Mouse (Mus musculus) bone marrow macrophage, adult 2 months (primary cell): ENCODE data around the gene Abhd16b. TPM values are rescaled to one million over a fixed set of nuclear protein-coding genes. Genes with fewer than 3 reads are reported as not detected.

ENCODE experiments used
- H3K27ac ChIP-seq: 2 replicates; pipeline ENCODE4 v1.5.1; 2012; ENCODE audit warnings: low read depth, low read length; ENCODE audit not compliant: insufficient read depth
- H3K4me1 ChIP-seq: 2 replicates; pipeline ENCODE4 v1.6.1; 2012; ENCODE audit warnings: low read length; ENCODE audit not compliant: control insufficient read depth, insufficient read depth
- H3K4me3 ChIP-seq: 2 replicates; pipeline ENCODE4 v1.5.1; 2012; ENCODE audit warnings: mild to moderate bottlenecking, low read length, moderate library complexity; ENCODE audit not compliant: insufficient read depth
- CTCF ChIP-seq: IDR thresholded peaks from 2 replicates; pipeline ENCODE4 v1.5.1; 2012; ENCODE audit warnings: low read depth, mild to moderate bottlenecking, low read length, moderate library complexity
- POLR2A ChIP-seq: IDR thresholded peaks from 2 replicates; pipeline ENCODE4 v1.6.1; 2012; ENCODE audit warnings: mild to moderate bottlenecking, low read depth, low read length, borderline replicate concordance
- polyA plus RNA-seq: library from polyadenylated mRNA; stranded (reverse); fragments of >200 nt; gene quantifications from 2 replicates; pipeline ENCODE4 v1.2.4, GENCODE M21; 2012; ENCODE audit not compliant: missing spikeins, insufficient read depth, insufficient read length

The Abhd16b gene
- not detected in 2 replicates for polyA plus RNA-seq

DNA sequence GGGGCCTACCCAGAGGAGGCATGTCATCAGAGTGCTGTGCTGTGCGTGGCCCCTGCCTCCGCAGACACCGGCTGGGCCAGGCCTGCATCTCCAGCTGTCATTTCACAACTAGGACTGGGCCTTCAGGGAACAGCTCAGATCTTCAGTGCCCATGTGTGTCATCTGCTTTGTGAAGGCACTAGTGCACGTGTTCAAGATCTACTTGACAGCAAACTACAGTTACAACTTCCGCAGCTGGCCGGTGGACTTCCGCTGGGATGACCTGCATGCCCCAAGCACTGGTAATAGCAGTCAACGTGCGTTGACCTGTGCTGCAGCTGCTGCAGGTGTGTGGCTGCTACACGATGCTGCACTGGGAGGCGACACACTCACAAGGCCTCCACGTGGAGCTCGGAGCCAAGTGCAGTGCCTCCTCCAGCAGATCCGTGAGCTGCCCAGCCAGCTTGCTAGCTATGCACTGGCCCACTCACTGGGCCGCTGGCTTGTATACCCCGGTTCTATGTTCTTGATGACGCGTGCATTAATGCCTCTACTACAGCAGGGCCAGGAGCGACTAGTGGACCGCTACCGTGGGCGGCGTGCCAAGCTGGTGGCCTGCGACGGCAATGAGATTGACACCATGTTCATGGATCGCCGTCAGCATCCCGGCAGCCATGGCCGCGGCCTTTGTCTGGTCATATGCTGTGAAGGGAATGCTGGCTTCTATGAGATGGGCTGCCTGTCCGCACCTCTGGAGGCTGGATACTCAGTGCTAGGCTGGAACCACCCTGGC is at the start of gene Abhd16b:
TSS of gene Abhd16b (plus strand) at position 51 of the 772 bp plus-strand sequence.
- Histone ChIP-seq H3K4me1 (peaks cover 9% of the 10 kb centered on the region), H3K4me3 (no peak within 1 kb of the TSS), H3K27ac (no peak within 1 kb of the TSS)
- TF ChIP-seq POLR2A = no peak
- no peak for TF ChIP-seq CTCF

DNA sequence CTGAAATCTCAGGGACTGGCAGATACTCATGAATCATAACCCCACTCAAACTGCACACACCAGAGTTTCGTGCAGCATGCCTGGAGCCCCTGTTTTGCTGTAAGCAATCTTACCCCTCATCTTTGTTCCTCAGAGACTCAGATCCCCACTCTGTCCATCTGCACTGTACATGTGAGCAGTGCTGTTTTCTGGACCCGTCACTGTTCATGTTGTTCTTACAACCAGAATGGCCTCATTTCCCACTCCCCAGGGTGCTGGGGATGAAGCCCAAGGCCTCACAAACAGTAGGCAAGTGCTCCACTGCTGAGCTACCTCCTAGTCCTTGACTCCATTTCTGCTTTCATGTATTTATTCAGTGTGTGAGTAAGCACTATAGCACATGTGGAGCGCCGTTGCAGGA is 40.8 kb upstream of the Abhd16b start:
- H3K4me1 ChIP-seq = peaks cover 11% of the 10 kb centered on the region
- no peak overlapping the region for H3K27ac ChIP-seq
- TF ChIP-seq CTCF (no peak), POLR2A (no peak)
- H3K4me3 ChIP-seq = no peak overlapping the region

DNA sequence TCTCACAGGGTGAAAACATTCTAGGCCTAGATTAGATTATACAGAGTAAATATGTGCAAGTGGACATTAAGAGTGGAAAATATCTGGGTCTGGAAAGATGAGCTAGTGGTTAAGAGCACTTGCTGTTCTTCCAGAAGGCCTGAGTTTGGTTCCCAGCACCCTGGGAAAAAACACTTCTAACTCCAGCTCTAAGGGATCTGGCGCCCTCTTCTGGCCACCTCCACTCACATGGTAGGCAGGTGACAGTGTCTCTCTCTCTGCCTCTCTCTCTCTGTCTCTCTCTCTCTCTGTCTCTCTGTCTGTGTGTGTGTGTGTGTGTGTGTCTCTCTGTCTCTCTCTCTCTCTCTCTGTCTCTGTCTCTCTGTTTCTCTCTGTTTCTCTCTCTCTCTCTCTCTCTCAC is 39.7 kb upstream of the Abhd16b start:
- Histone ChIP-seq H3K4me3 (no peak overlapping the region), H3K27ac (no peak overlapping the region), H3K4me1 (peaks cover 13% of the 10 kb centered on the region)
- no peak for TF ChIP-seq POLR2A
- TF ChIP-seq CTCF = no peak

DNA sequence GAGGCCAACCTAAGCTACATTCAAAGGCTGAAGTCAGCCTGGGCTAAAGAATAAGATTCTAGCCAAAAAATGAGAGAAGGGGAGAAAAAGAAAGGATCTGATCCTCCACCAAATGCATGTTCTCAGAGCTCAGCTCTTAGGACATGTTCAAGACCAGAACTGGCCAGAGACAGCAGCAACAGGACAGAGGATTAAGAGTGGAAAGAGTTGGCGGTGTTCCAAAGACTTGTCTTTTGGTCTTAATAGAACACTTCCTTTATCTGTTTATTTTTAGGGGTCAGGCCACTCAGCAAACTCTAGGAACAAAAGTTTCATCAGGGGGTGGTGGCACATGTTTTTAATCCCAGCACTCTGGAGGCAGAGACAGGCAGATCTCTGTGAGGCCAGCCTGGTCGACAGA is 37.1 kb upstream of the Abhd16b start:
- no peak overlapping the region for H3K4me3 ChIP-seq
- H3K27ac ChIP-seq = no peak overlapping the region
- peaks cover 13% of the 10 kb centered on the region for H3K4me1 ChIP-seq
- TF ChIP-seq POLR2A (no peak), CTCF (no peak)

DNA sequence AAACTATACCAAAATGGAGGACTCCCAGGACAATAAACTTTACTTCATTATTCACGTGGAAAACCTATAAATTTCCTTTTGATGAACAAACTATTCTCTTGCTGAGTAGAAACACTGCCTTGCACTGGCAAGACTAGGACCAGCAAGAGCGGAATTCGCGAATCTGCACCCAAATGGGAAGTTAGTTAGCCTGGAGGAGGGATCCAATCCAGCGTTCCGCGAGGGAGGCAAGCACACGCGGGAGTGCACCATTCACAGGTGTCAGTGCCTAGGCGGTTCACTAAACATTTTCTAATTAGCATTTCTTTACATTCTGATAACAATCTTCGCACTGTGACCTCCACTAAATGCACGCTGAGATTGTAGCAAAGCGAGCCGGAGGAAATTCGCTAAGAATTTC is 35.2 kb upstream of the Abhd16b start:
- peaks cover 13% of the 10 kb centered on the region for H3K4me1 ChIP-seq
- H3K27ac ChIP-seq = no peak overlapping the region
- no peak for TF ChIP-seq POLR2A
- TF ChIP-seq CTCF = no peak
- H3K4me3 ChIP-seq = no peak overlapping the region

DNA sequence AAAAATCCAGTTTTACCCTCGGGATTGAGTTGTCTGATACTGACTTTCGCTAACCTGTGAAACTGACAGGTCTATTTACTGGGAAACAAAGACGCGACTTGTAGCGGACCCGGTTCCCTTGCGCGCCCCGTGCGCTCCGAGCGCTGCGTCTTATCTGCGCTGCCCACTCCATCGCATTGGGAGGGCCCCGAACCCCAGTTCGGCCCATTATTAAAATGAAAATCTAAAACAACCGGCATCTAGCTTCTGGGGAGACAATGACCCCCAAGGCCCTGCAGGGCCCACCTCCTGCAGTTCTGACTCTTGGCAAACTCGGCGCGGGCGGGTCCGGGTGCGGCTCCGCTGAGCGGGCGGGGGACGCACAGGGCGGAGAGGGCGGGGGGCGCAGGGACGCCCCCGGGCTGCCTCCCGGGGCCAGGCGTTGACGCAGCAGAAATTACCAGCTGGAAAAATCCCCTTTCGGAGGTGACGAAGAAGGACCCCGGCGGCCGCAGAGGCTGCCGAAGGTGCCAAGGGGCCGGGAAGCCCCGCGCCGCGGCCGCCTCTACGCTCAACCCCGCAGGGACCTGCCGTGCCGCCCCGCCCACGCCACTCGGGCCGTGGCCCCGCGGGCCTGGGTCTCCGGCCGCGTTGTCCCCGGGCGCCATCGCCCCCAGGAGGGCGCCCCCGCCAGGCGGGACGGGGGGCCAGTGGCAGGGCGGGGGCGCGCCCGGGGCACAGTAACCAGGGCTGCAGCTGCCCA is 34.4 kb upstream of the Abhd16b start:
- H3K27ac ChIP-seq = no peak overlapping the region
- H3K4me1 ChIP-seq = peaks cover 13% of the 10 kb centered on the region
- TF ChIP-seq CTCF (no peak), POLR2A (no peak)
- peak overlapping the region; percentile 75 for H3K4me3 ChIP-seq

DNA sequence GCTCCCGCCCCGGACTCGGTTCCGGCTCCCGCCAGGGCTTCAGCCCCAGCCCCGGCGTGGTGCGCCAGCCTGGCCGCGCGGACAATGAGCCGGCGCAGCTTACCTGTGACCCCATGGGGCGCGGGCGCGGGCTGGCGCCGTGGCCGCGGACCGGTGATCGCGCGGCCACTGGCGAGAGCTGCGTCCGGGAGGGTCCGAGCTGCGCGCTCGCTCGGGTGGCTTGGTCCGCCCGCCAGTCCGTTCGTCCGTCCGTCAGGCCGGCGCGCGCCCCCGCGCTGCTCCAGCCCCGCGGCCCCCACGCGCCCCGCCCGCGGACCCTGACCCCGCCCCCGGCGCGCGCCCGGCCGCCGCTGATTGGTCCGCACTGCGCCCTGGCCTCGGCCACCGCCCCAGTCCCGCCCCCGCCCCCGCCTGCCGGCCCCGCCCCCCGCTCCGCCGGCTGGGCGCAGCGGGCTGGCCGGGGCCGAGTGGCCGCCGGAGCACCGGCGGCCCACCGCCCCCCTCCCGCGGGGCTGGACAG is 33.8 kb upstream of the Abhd16b start, which contains the start of gene Zbtb46:
TSS of gene Zbtb46 (minus strand) at position 274 of the 520 bp plus-strand sequence.
- H3K4me1 ChIP-seq = peaks cover 13% of the 10 kb centered on the region
- no peak within 1 kb of the TSS for H3K27ac ChIP-seq
- TF ChIP-seq CTCF (no peak), POLR2A (no peak)
- peak within 1 kb of the TSS; percentile 84 for H3K4me3 ChIP-seq

DNA sequence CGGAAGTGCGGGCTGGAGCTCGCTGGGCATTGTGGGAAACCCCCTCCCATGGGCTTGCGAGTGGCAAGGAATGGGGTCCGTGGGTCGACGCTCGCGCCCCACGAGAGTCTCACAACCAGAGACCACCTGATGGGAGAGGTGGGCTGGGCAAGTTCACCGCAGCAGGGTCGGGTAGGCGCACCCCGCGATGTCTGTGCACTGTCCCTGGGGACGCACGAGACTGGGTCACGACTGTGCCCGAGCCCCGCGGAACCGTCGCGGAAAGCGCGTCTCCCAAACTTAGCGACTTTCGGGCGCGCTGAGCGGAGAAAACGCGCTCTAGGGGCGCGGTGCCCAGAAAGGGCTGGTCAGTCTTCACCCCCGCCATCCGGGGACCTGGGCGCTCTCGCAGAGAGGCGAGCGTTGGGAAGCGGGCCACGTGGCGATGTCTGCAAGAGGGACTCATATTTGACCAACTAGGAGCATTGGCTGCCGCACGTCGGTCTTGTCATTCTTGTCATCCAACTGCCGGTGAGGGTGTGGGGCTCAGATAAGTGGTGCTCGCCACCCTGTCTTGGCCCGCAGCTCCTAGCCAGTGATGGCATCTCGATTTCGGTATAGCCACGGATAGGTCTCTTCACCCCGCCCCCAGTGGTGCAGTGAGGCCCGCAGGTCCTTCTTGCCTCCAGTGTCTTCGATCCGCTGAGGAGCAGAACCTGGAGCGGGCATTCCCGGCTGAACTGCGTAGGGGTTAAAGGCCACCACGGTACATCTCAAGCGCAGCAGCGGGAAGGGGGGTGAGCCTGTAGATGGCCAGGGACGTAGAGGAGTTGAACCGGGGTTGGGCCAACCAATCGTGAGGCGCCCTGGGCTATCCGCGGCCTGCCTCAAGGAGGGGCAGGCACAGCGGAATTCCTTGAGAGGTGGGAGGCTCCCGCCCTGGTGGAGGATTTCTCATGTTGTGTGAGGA is 33.1 kb upstream of the Abhd16b start:
- Histone ChIP-seq H3K27ac (no peak overlapping the region), H3K4me1 (peaks cover 10% of the 10 kb centered on the region), H3K4me3 (peak overlapping the region; percentile 84)
- no peak for TF ChIP-seq POLR2A
- TF ChIP-seq CTCF = no peak

DNA sequence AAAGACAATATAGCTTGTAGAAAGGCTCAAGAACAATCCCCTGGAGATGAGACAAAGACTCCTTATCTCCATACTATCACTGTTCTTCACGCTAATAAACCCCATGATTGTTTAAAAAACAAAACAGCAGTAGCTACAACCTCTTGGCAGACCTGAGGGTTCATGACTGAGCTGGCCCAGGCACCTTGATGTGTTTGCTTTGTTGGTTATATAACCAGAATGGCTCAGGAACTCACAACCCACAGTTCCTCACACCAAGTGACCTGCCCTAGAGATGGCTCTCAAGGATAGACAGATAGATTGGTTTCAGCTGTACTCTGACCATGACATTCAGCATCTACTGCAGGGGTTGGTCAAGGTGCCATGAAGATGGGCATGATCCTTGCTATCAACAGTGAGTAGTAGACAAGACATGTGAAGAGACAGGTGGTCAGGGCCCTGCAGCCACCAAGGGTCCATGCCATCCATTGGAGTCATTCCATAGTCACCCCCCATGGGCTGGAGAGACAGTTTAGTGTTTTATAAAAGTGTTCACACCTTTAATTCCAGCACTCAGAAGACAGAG is 31.4 kb upstream of the Abhd16b start:
- TF ChIP-seq CTCF = no peak
- H3K4me3 ChIP-seq = no peak overlapping the region
- no peak overlapping the region for H3K27ac ChIP-seq
- 0 out of 2 replicates have a peak, but pooled peaks cover 2% of the 10 kb centered on the region for H3K4me1 ChIP-seq
